Mouse (Mus musculus) heart, embryonic 15.5 days (tissue): ENCODE results near the gene Dcaf6. TPM values are rescaled to one million over a fixed set of nuclear protein-coding genes. Genes with fewer than 3 reads are reported as not detected.
A peak's percentile ranks its signal among the peaks of the same experiment; 100 is the strongest.

Experiments used
- ATAC-seq: fragments of 200-750 bp; cut with Nextera tagmentation; replicated peaks from 2 replicates; pipeline ENCODE4 v1.8.0; 2017; ENCODE audit warnings: low read depth, moderate TSS enrichment; ENCODE audit not compliant: insufficient number of reproducible peaks, insufficient read depth, low FRiP score
- H3K27ac ChIP-seq: fragments of 300-500 bp; sonication (generic); 2 replicates; pipeline ENCODE4 v1.5.1; 2015; ENCODE audit warnings: mild to moderate bottlenecking, inconsistent platforms
- H3K27me3 ChIP-seq: fragments of 300-500 bp; sonication (generic); 2 replicates; pipeline ENCODE4 v1.6.1; 2015; ENCODE audit warnings: inconsistent platforms
- H3K36me3 ChIP-seq: fragments of 300-500 bp; sonication (generic); 2 replicates; pipeline ENCODE4 v1.6.1; 2015; ENCODE audit warnings: mild to moderate bottlenecking, inconsistent platforms
- H3K4me1 ChIP-seq: fragments of 300-500 bp; sonication (generic); replicated peaks from 2 replicates; pipeline ENCODE4 v1.6.1; 2015; ENCODE audit warnings: inconsistent platforms
- H3K4me2 ChIP-seq: fragments of 300-500 bp; sonication (generic); 2 replicates; pipeline ENCODE4 v1.6.1; 2015; ENCODE audit warnings: inconsistent platforms, mild to moderate bottlenecking, moderate library complexity
- H3K4me3 ChIP-seq: fragments of 300-500 bp; sonication (generic); 2 replicates; pipeline ENCODE4 v1.5.1; 2015; ENCODE audit warnings: mild to moderate bottlenecking, inconsistent platforms
- H3K9ac ChIP-seq: fragments of 300-500 bp; sonication (generic); 2 replicates; pipeline ENCODE4 v1.6.1; 2015; ENCODE audit warnings: mild to moderate bottlenecking, inconsistent platforms
- H3K9me3 ChIP-seq: fragments of 300-500 bp; sonication (generic); replicated peaks from 2 replicates; pipeline ENCODE4 v1.6.1; 2016; ENCODE audit warnings: inconsistent platforms
- WGBS: fragments of 180-500 bp; shearing (Covaris S2); methylation state at CpG from one replicate; pipeline ENCODE4 v1.1.7; 2015; ENCODE audit warnings: mixed read lengths; 5-methylcytosine and 5-hydroxymethylcytosine counted together
- polyA plus RNA-seq: library from polyadenylated mRNA; unstranded; fragments of >200 nt; fragmentation: Nextera tagmentation; extraction: Ambion mirVana; gene quantifications from 2 replicates; pipeline ENCODE4 v1.2.1, GENCODE M21; 2015

Dcaf6 gene
- polyA plus RNA-seq, 1 experiment from 2014 or later = 19.3 TPM

DNA sequence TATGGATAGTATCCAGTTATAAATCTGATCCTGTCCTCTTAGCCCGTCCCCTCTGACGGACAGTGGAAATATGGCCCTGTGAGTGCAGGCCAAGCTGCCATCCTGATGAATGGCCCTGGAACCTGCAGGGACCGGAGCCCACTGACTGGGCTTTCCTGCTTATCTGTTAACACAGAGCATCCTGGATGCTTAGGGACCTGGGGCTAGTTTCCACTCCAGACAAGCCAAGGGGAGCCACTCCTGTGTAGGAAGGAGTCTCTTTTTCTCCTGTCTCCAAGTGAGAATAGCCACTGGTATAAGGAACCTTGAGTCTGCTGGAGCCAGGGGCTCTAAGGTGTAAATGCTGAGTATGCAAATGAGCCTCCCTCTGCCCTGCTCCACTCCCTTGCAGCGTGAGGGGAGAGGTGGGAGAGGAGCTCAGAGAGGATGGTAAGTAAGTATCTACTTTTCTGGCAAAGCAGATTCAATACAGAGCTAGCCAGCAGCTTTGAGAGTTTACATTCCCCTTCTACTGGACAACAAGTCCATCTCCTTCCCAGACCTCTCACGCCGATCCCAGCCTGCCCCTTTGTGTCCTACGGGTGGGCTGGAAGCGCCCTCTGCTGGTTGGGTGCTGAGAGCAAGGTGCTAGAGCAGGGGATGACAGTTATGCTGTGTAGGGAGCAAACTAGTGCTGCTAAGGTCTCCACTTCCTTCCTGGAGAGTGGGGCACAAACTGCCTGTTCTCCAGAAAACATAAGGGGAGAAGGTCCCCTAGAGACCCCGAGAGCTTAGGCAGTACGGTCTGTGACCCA lies 139.9 kb downstream of the Dcaf6 start:
- H3K27ac ChIP-seq = peak overlapping the region; percentile 56
- no peaks in the 10 kb centered on the region for H3K9me3 ChIP-seq
- no peak overlapping the region for H3K4me3 ChIP-seq
- peak; percentile 71 for ATAC-seq
- H3K36me3 ChIP-seq = no peaks in the 10 kb centered on the region
- peaks cover 18% of the 10 kb centered on the region for H3K4me1 ChIP-seq
- no peak overlapping the region for H3K9ac ChIP-seq
- no peaks in the 10 kb centered on the region for H3K27me3 ChIP-seq
- 34% methylated on average over 10 of the region's 10 CpGs for WGBS
- no peak overlapping the region for H3K4me2 ChIP-seq

DNA sequence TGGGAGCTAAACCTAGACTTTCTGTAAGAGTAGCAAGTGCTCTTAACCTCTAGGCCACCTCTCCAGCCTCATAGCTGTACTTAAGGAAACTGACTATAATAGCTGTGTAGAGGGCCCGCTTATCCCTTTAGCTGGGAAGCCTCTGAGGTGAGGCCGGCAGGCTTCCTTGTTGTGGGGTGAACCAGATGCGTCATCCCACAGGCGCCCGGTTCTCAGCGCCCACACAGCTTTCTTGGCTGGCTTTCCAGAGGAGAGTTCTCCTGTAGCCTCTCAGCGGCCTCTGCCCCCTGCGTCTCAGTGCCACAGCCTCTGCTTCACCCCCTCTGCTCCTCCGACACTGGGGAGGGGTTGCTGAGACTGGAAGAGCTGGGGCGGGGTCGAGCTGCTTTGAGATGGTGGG lies 143.9 kb downstream of the Dcaf6 start:
- Histone ChIP-seq H3K27ac (no peak overlapping the region), H3K36me3 (no peaks in the 10 kb centered on the region), H3K9ac (no peak overlapping the region), H3K4me2 (no peak overlapping the region), H3K4me3 (no peak overlapping the region), H3K27me3 (no peaks in the 10 kb centered on the region), H3K9me3 (no peaks in the 10 kb centered on the region), H3K4me1 (peaks cover 11% of the 10 kb centered on the region)
- ATAC-seq = no peak
- 36% methylated on average over 11 of the region's 11 CpGs for WGBS

DNA sequence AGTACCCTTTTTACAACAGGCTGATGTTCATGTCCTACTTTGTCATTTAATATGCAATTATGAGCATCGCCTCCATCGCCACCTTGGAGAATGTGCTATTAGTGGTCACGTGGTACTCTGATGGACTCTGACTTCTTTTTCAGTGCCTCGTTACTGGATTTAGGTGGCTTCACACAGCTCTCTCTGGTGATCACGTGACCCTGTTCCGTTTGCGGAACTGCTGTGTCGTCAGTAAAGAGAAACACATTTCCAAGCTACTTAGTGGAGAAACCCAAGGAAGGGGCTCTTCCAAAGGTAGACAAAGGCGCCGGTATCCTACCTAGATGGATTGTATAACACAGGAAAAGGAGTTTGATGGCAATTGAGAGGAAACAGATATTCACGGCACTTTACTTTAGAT lies 152.1 kb downstream of the Dcaf6 start:
- 83% methylated on average over 11 of the region's 11 CpGs for WGBS
- Histone ChIP-seq H3K36me3 (no peaks in the 10 kb centered on the region), H3K9ac (no peak overlapping the region), H3K4me3 (no peak overlapping the region), H3K27me3 (no peaks in the 10 kb centered on the region), H3K4me2 (no peak overlapping the region), H3K9me3 (no peaks in the 10 kb centered on the region), H3K4me1 (no peaks in the 10 kb centered on the region; the same call in 1 of the 2 replicates), H3K27ac (no peak overlapping the region)
- ATAC-seq = no peak

DNA sequence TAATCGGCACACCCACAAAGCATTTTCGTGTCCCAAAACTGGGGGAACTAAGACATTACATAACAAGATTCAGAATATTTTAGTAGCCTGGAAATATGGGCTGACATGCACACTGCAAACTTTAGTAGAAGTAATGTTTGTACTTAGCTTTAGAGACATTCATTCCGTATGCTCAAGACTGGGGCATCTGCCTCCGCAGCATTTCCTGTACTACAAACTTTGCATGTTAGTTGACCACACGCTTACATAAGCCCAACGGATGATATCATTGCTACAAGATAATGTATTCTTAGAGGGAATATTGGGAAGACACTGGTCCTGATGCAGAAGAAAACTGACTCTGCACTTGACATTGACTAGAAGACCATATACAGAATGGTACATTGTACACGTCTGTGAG lies 155.9 kb downstream of the Dcaf6 start:
- no peak overlapping the region for H3K9ac ChIP-seq
- no peaks in the 10 kb centered on the region for H3K9me3 ChIP-seq
- H3K27me3 ChIP-seq = no peaks in the 10 kb centered on the region
- peaks cover 11% of the 10 kb centered on the region for H3K4me1 ChIP-seq
- no peaks in the 10 kb centered on the region for H3K36me3 ChIP-seq
- H3K4me3 ChIP-seq = no peak overlapping the region
- no peak overlapping the region for H3K4me2 ChIP-seq
- no peak for ATAC-seq
- H3K27ac ChIP-seq = no peak overlapping the region
- WGBS = 85% methylated on average over 7 of the region's 7 CpGs

DNA sequence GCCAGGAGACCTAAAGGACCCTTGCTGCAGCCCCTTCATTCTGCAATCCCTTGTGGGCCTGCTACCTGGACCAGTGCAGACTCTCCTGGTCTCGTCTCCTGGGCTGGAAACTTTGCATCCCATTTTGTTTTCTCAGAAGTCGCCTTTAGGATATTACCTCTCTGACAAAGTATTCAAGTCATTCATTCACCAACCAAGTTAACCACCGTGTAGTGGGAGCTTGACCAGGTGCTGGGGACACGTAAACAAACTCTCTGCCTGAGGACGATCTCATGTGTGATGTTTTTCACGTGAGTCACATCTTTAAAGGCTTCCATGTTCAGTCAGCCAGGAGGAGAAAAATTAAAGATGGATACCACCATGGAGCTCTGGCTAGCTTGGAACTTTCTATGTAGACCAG lies 157.1 kb downstream of the Dcaf6 start:
- Histone ChIP-seq H3K27ac (peak overlapping the region; percentile 58), H3K36me3 (no peaks in the 10 kb centered on the region), H3K27me3 (no peaks in the 10 kb centered on the region), H3K4me3 (no peak overlapping the region), H3K4me2 (0 out of 2 replicates have a peak overlapping the region, but pooled peaks have one; percentile 1), H3K4me1 (peaks cover 11% of the 10 kb centered on the region), H3K9me3 (no peaks in the 10 kb centered on the region), H3K9ac (no peak overlapping the region)
- ATAC-seq = no peak
- 77% methylated on average over 6 of the region's 6 CpGs for WGBS

DNA sequence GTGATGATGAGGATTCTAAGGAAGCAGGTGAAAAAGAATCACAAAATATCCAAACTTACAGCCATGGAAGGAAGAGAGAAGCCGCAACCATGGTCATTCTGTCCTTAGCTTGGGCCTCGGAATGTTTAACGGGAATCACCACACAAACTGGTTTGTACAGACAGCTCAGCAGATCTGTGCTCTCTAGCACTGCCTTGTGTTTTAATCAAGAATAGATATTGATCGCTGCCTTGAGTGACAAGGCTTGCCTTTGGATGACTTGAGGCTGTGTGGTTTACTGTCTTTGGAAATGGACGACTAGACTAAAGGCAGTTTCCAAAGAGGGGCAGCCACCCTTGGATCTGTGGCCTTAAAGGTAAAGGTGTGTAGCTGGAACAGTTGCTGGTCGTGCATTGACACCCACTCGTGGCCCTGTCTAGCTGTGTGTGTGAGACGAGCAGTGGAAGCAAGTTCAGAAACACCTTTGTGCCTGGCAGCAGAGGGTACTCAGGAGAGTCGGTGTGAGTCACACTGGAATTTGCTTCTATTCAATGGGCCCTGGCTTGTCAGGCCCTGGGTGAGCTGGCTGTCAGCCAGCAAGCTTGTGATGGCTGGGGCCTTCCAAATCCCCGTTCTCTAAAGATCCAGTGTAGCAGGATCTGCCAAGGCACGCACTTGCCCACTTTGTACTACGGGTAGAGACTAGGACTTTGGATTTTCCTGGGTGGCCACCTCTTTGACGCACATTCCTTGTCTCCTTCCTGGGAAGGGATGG lies 157.6 kb downstream of the Dcaf6 start:
- Histone ChIP-seq H3K4me2 (0 out of 2 replicates have a peak overlapping the region, but pooled peaks have one; percentile 1), H3K9me3 (no peaks in the 10 kb centered on the region), H3K9ac (no peak overlapping the region), H3K4me1 (peaks cover 11% of the 10 kb centered on the region), H3K27ac (peak overlapping the region; percentile 58), H3K27me3 (no peaks in the 10 kb centered on the region), H3K36me3 (no peaks in the 10 kb centered on the region), H3K4me3 (no peak overlapping the region)
- ATAC-seq = peak; percentile 80
- 52% methylated on average over 13 of the region's 13 CpGs for WGBS

DNA sequence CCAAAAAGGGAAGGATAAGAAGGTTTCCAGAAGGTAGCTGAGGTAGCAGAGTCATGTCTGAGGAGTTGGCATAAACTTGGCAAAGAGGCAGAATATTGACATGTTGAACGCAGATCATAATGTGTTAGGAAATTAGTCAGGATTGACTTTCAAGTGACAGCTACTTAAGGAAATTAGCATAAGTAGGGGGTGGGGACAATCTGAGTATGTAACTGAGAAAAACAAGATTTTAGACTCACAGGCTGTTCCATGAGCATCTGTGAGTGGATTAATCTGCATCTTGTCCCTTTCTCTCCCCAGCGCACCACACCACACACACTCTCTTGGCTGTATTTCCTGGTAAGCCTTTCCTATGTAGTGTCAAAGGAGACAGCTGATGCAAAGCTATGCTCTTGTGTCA lies 158.7 kb downstream of the Dcaf6 start:
- H3K9me3 ChIP-seq = no peaks in the 10 kb centered on the region
- H3K36me3 ChIP-seq = no peaks in the 10 kb centered on the region
- no peaks in the 10 kb centered on the region for H3K27me3 ChIP-seq
- H3K9ac ChIP-seq = no peak overlapping the region
- H3K4me2 ChIP-seq = no peak overlapping the region
- peaks cover 11% of the 10 kb centered on the region for H3K4me1 ChIP-seq
- H3K27ac ChIP-seq = no peak overlapping the region
- ATAC-seq = no peak
- WGBS = 91% methylated on average over 2 of the region's 2 CpGs
- no peak overlapping the region for H3K4me3 ChIP-seq

DNA sequence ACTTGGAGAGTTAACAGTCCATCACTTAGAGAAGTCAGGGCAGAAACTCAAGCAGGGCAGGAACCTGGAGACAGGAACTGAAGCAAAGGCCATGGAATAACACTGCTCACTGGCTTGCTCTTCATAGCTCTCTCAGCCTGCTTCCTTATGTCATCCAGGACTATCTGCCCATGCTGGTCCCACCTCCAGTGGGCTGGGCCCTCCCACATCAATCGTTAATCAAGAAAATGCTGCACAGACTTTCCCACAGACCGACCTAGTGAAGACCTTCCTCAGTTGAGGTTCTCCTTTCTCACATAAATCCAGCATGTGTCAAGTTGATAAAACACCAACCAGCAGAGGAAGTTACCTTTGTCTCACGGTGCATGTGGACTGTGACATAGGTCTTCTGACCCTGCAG lies 159.2 kb downstream of the Dcaf6 start:
- no peaks in the 10 kb centered on the region for H3K27me3 ChIP-seq
- no peak overlapping the region for H3K4me2 ChIP-seq
- peaks cover 11% of the 10 kb centered on the region for H3K4me1 ChIP-seq
- no peaks in the 10 kb centered on the region for H3K36me3 ChIP-seq
- H3K9ac ChIP-seq = no peak overlapping the region
- H3K4me3 ChIP-seq = no peak overlapping the region
- ATAC-seq = no peak
- WGBS = 72% methylated on average over 3 of the region's 3 CpGs
- no peak overlapping the region for H3K27ac ChIP-seq
- no peaks in the 10 kb centered on the region for H3K9me3 ChIP-seq

DNA sequence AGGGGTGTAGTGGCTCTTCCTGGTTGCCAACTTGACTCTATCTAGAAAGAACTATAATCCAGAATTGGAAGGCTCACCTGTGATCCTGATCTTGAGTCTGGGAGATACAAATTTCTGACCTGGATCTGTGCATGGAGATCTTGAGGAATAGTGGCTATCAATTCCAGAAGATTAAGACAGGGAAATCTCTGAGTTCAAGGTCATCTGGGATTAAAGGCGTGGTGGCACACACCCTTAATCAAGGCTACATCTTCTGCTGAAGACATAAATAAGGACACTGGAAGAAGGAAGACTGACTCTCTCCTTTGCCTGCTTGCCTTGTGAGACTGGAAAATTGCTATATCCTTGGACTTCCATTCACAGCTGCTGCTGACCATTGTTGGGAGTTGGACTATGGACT lies 164.8 kb downstream of the Dcaf6 start, which contains the start of gene Gpr161:
Gene Gpr161, plus strand, starts transcription at position 301 of the 400 bp plus-strand sequence.
- Histone ChIP-seq H3K36me3 (no peaks in the 10 kb centered on the region), H3K27ac (no peak within 1 kb of the TSS), H3K4me3 (no peak within 1 kb of the TSS), H3K9me3 (no peaks in the 10 kb centered on the region), H3K4me2 (no peak within 1 kb of the TSS), H3K27me3 (no peaks in the 10 kb centered on the region), H3K4me1 (no peaks in the 10 kb centered on the region), H3K9ac (no peak within 1 kb of the TSS)
- no peak for ATAC-seq
- WGBS = 85% methylated on average over 1 of the region's 1 CpGs

DNA sequence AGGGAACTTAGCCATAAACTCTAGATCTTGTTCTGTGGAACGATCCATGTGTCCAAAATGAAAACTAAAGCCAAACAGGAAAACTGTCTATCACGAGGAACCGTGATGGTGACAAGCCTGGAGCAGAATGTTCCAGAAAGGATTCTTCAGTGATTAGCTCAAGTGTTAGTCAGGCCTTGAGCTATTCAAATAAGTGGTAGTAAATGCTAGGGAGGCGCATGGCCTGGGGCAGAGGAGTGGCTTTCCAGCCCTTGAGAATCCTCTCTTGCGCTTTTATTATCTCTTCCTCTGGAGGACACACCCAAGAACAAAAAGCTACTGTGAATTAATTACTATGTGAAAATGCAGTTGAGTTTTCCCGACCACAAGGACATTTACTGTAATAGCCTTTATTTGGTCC lies 168.7 kb downstream of the Dcaf6 start:
- Histone ChIP-seq H3K4me1 (no peaks in the 10 kb centered on the region), H3K36me3 (no peaks in the 10 kb centered on the region), H3K4me3 (no peak overlapping the region), H3K27ac (no peak overlapping the region), H3K9ac (no peak overlapping the region), H3K9me3 (no peaks in the 10 kb centered on the region), H3K4me2 (no peak overlapping the region), H3K27me3 (no peaks in the 10 kb centered on the region)
- 74% methylated on average over 6 of the region's 6 CpGs for WGBS
- no peak for ATAC-seq

DNA sequence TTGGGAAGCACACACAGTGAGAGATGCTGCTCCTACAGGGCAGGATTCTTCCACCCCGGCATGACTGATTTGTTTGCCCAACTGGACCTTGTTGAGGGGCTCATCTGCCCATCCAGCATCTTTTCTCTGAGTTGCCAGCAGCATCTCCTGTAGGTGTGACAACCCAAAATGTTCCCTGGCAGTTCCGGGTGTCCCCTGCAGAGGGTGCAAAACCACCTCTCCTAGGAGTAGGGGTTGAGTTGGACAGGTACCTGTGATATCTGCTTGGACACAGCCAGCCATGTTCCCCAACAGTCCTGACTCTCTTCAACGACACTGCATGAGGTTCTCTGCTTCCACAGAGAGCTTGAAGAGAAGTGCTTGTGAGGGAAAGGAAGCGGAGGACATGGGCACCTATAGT lies 170.4 kb downstream of the Dcaf6 start:
- H3K4me2 ChIP-seq = no peak overlapping the region
- no peaks in the 10 kb centered on the region for H3K27me3 ChIP-seq
- H3K9ac ChIP-seq = no peak overlapping the region
- H3K4me1 ChIP-seq = no peaks in the 10 kb centered on the region
- H3K36me3 ChIP-seq = no peaks in the 10 kb centered on the region
- no peak overlapping the region for H3K27ac ChIP-seq
- no peaks in the 10 kb centered on the region for H3K9me3 ChIP-seq
- WGBS = 85% methylated on average over 4 of the region's 4 CpGs
- H3K4me3 ChIP-seq = no peak overlapping the region
- ATAC-seq = no peak
